Mouse (Mus musculus) neural tube, embryonic 11.5 days (tissue): Measurements from ENCODE around the gene Rtkn2. TPM values are rescaled to one million over a fixed set of nuclear protein-coding genes. Genes with fewer than 3 reads are reported as not detected.

Experiments
- ATAC-seq: fragments of 200-750 bp; cut with Nextera tagmentation; 2 replicates; pipeline ENCODE4 v1.8.0; 2017; ENCODE audit warnings: moderate number of reproducible peaks, mild to moderate bottlenecking, moderate TSS enrichment, moderate library complexity; ENCODE audit not compliant: insufficient read depth, low FRiP score, low TSS enrichment
- DNase-seq: peaks from one replicate; pipeline ENCODE4 v3.0.0-alpha.2; 2015; ENCODE audit warnings: low spot score
- H3K27ac ChIP-seq: fragments of 300-500 bp; sonication (generic); 2 replicates; pipeline ENCODE4 v1.5.1; 2014; ENCODE audit warnings: low read depth, mild to moderate bottlenecking, low read length
- H3K27me3 ChIP-seq: fragments of 300-500 bp; sonication (generic); 2 replicates; pipeline ENCODE4 v1.6.1; 2014; ENCODE audit warnings: mild to moderate bottlenecking, low read length, mixed read lengths; ENCODE audit not compliant: control insufficient read depth, insufficient read depth
- H3K36me3 ChIP-seq: fragments of 300-500 bp; sonication (generic); 2 replicates; pipeline ENCODE4 v1.6.1; 2014; ENCODE audit warnings: mild to moderate bottlenecking, low read length, moderate library complexity, mixed read lengths; ENCODE audit not compliant: control insufficient read depth, insufficient read depth
- H3K4me1 ChIP-seq: fragments of 300-500 bp; sonication (generic); 2 replicates; pipeline ENCODE4 v1.6.1; 2014; ENCODE audit warnings: low read length, mixed read lengths; ENCODE audit not compliant: control insufficient read depth, insufficient read depth
- H3K4me2 ChIP-seq: fragments of 300-500 bp; sonication (generic); 2 replicates; pipeline ENCODE4 v1.6.1; 2014; ENCODE audit warnings: low read depth, mild to moderate bottlenecking, moderate library complexity
- H3K4me3 ChIP-seq: fragments of 300-500 bp; sonication (generic); 2 replicates; pipeline ENCODE4 v1.5.1; 2014; ENCODE audit warnings: low read depth, low read length
- H3K9ac ChIP-seq: fragments of 300-500 bp; sonication (generic); 2 replicates; pipeline ENCODE4 v1.6.1; 2014; ENCODE audit warnings: mild to moderate bottlenecking, low read length
- H3K9me3 ChIP-seq: fragments of 300-500 bp; sonication (generic); 2 replicates; pipeline ENCODE4 v1.6.1; 2016; ENCODE audit warnings: low read length; ENCODE audit not compliant: control insufficient read depth
- WGBS: fragments of 180-500 bp; shearing (Covaris S2); extraction: QIAGEN DNeasy Blood & Tissue Kit; methylation state at CpG from one replicate; pipeline ENCODE4 v1.1.7; 2014; 5-methylcytosine and 5-hydroxymethylcytosine counted together
- polyA plus RNA-seq: library from polyadenylated mRNA; unstranded; fragments of >200 nt; fragmentation: Nextera tagmentation; extraction: Ambion mirVana; gene quantifications from 2 replicates; pipeline ENCODE4 v1.2.1, GENCODE M21; 2014

Rtkn2 gene
- polyA plus RNA-seq, 1 experiment from 2014 or later = 15.1 TPM

- DNase-seq (no peak), ATAC-seq (no peak)
- no peak overlapping the region for H3K9ac ChIP-seq
- H3K4me3 ChIP-seq = no peak overlapping the region
- H3K4me1 ChIP-seq = no peaks in the 10 kb centered on the region
- H3K9me3 ChIP-seq = no peaks in the 10 kb centered on the region
- H3K27ac ChIP-seq = no peak overlapping the region
- H3K4me2 ChIP-seq = no peak overlapping the region
- 72% methylated on average over 15 of the region's 15 CpGs for WGBS
- H3K36me3 ChIP-seq = no peaks in the 10 kb centered on the region
- H3K27me3 ChIP-seq = no peaks in the 10 kb centered on the region
Observed at GRCm38 (mm10) chr10:68089435-68090196, 110.2 kb downstream of the Rtkn2 start.

GRCm38 (mm10) chr10:68090197-68090535 lies 110.8 kb downstream of the Rtkn2 start:
- Histone ChIP-seq H3K4me2 (no peak overlapping the region), H3K9me3 (no peaks in the 10 kb centered on the region), H3K4me1 (no peaks in the 10 kb centered on the region), H3K36me3 (no peaks in the 10 kb centered on the region), H3K4me3 (no peak overlapping the region), H3K9ac (no peak overlapping the region), H3K27ac (no peak overlapping the region), H3K27me3 (no peaks in the 10 kb centered on the region)
- WGBS = 83% methylated on average over 4 of the region's 4 CpGs
- DNase-seq (no peak), ATAC-seq (no peak)

- no peaks in the 10 kb centered on the region for H3K27me3 ChIP-seq
- no peak overlapping the region for H3K4me2 ChIP-seq
- no peaks in the 10 kb centered on the region for H3K9me3 ChIP-seq
- DNase-seq = no peak
- no peaks in the 10 kb centered on the region for H3K4me1 ChIP-seq
- no peaks in the 10 kb centered on the region for H3K36me3 ChIP-seq
- no peak for ATAC-seq
- 82% methylated on average over 3 of the region's 3 CpGs for WGBS
- H3K27ac ChIP-seq = no peak overlapping the region
- no peak overlapping the region for H3K9ac ChIP-seq
- H3K4me3 ChIP-seq = no peak overlapping the region
Observed at GRCm38 (mm10) chr10:68090544-68090943, 111.2 kb downstream of the Rtkn2 start.

- WGBS = 94% methylated on average over 11 of the region's 11 CpGs
- no peak overlapping the region for H3K9ac ChIP-seq
Observed at GRCm38 (mm10) chr10:68091011-68091410, 111.6 kb downstream of the Rtkn2 start.

GRCm38 (mm10) chr10:68091840-68092239 lies 112.5 kb downstream of the Rtkn2 start:
- no peak for ATAC-seq
- no peak overlapping the region for H3K9ac ChIP-seq

More at GRCm38 (mm10) chr10:68091011-68091410, 111.6 kb downstream of the Rtkn2 start:
- no peak overlapping the region for H3K27ac ChIP-seq
- H3K4me2 ChIP-seq = no peak overlapping the region
- no peaks in the 10 kb centered on the region for H3K27me3 ChIP-seq
- no peaks in the 10 kb centered on the region for H3K4me1 ChIP-seq
- no peaks in the 10 kb centered on the region for H3K36me3 ChIP-seq
- ATAC-seq (no peak), DNase-seq (no peak)
- H3K4me3 ChIP-seq = no peak overlapping the region
- no peaks in the 10 kb centered on the region for H3K9me3 ChIP-seq

GRCm38 (mm10) chr10:68093496-68093895 lies 114.1 kb downstream of the Rtkn2 start:
- H3K4me1 ChIP-seq = no peaks in the 10 kb centered on the region
- H3K27ac ChIP-seq = no peak overlapping the region
- H3K4me2 ChIP-seq = no peak overlapping the region
- no peaks in the 10 kb centered on the region for H3K9me3 ChIP-seq
- ATAC-seq = no peak
- H3K36me3 ChIP-seq = peaks cover 13% of the 10 kb centered on the region
- WGBS = 84% methylated on average over 3 of the region's 3 CpGs
- no peak for DNase-seq
- H3K27me3 ChIP-seq = no peaks in the 10 kb centered on the region
- H3K4me3 ChIP-seq = no peak overlapping the region
- H3K9ac ChIP-seq = no peak overlapping the region

More at GRCm38 (mm10) chr10:68091840-68092239, 112.5 kb downstream of the Rtkn2 start:
- Histone ChIP-seq H3K4me3 (no peak overlapping the region), H3K4me2 (no peak overlapping the region), H3K9me3 (no peaks in the 10 kb centered on the region), H3K4me1 (no peaks in the 10 kb centered on the region), H3K27me3 (no peaks in the 10 kb centered on the region), H3K27ac (no peak overlapping the region), H3K36me3 (peaks cover 3% of the 10 kb centered on the region; the same call in 1 of the 2 replicates)
- WGBS = 87% methylated on average over 4 of the region's 4 CpGs
- no peak for DNase-seq

GRCm38 (mm10) chr10:68095136-68095535 lies 115.8 kb downstream of the Rtkn2 start:
- Histone ChIP-seq H3K27ac (no peak overlapping the region), H3K4me3 (no peak overlapping the region), H3K9ac (no peak overlapping the region), H3K4me1 (no peaks in the 10 kb centered on the region), H3K4me2 (no peak overlapping the region), H3K27me3 (no peaks in the 10 kb centered on the region), H3K36me3 (peaks cover 13% of the 10 kb centered on the region), H3K9me3 (no peaks in the 10 kb centered on the region)
- ATAC-seq (no peak), DNase-seq (no peak)
- WGBS = 88% methylated on average over 2 of the region's 2 CpGs

GRCm38 (mm10) chr10:68096395-68096794 lies 117.0 kb downstream of the Rtkn2 start:
- no peak overlapping the region for H3K4me2 ChIP-seq
- WGBS = 95% methylated on average over 12 of the region's 12 CpGs
- ATAC-seq (no peak), DNase-seq (no peak)
- no peaks in the 10 kb centered on the region for H3K4me1 ChIP-seq
- H3K9me3 ChIP-seq = no peaks in the 10 kb centered on the region
- peaks cover 13% of the 10 kb centered on the region for H3K36me3 ChIP-seq
- no peak overlapping the region for H3K27ac ChIP-seq
- no peak overlapping the region for H3K4me3 ChIP-seq
- H3K9ac ChIP-seq = no peak overlapping the region
- no peaks in the 10 kb centered on the region for H3K27me3 ChIP-seq
